Mouse (Mus musculus): Measurements from ENCODE around the gene Tenm4.

The Tenm4 gene

DNA sequence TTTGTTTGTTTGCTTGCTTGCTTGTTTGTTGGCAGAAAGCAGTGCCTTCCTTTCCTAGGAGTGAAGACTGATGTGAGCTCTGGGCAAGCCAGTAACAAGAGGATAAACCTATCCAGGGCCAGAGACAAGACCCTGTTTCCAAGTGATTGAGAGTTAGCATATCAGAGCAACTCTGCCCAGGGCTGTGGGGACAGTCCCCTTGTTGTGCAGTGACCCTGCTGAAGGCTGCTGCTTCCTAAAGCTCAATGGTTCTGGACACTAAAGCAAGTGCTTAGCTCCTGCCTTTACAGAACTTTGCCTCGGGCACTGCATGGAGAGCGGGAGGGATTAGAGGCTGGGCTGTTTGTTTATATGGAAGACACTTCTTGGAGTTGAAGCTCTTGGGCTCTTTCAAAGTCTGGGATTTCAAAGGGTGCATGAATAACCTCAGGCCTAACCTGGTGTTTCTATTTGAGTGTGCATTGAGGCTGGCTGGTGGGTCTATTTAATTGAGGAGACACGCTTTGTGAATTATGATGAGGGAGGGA is 185.3 kb downstream of the Tenm4 start:
- DNase-seq = no peak

DNA sequence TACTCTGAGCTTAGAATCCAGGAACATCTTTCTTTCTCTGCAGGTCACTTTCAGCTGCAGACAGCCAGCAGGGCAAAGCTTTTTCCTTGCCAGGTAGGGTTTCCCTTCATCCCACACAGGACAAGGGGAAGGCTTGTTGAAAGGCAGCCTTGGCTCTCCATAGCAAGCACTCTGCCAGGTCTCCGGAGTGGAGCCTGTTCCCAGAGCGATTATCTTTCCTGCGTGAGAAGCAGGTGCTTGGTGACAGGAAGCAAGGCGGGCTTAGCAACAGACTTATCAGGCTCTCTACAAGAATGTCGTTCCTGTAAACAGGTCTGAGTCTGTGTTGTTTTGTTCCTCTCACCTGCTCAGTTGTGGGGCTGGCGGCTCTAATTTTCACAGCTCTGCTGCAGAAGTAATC is 186.5 kb downstream of the Tenm4 start:
- DNase-seq = peak; percentile 18 to 23

DNA sequence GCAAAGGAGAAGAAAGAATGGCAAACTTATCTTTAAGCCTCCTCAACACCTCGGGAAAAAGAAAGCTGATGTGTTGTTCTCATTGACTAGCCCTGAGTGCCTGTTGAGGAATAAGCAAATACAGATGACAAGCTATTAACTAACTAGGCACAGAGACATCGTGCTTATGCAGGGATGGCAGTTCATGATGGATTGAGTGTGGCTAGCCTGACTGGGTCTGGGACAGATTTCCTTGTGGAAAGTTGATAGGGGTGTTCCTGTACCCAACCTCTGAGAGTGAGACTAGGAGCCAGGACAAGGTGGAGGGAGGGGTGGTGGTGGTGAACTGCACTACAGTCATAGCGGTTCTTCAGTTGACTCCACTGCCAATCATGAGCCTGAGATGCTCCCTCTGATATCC is 192.3 kb downstream of the Tenm4 start:
- no peak for DNase-seq

DNA sequence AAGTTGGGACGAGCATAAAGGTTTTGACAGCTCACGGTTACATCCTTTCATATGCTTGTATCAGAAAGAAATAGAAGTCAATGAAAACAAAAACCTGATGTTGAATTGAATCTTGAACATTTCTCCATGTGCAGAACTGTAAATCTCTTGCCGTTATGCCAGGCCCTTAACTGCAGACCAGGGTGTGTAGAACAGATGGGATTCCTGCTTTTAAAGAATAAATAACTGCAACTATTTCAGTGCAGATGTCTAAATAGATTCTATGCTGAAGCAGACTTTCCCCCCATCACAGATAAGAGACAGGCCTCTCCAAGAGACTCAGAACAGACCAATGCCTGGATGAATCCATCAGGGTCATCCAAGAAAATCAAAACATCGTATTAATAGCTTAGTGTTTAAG is 198.9 kb downstream of the Tenm4 start:
- DNase-seq = no peak

DNA sequence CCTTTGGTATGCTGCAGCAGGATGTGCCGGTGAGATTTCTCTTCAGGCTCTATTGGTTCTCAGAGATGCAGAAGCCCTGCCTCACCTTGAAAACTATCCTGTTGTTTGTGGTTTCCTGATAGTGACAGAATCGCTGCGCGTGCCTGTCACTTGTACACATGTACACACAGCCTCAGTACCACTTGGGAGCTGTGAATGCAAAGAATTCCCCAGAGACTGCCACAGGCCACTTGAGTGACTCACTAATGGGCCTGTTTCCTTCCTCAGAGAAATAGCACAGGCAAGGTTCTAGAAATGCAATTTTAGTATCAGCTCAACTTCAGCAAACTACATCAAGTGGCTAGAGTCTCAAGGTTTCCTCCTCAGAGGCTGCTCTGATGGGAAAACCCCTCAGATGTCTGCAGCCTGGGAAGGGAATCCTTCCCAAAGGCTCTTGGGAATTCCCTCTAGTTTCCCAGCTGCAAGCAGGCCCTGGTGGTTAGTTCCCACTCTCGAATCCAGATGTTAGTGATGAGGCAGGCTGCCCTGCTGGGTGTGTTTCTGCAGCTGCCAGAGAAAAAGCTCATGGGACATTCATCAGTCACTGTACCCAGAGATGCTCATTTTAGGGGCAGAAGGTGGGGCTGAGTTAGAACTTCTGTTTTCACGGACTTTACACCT is 203.1 kb downstream of the Tenm4 start:
- no peak for DNase-seq

DNA sequence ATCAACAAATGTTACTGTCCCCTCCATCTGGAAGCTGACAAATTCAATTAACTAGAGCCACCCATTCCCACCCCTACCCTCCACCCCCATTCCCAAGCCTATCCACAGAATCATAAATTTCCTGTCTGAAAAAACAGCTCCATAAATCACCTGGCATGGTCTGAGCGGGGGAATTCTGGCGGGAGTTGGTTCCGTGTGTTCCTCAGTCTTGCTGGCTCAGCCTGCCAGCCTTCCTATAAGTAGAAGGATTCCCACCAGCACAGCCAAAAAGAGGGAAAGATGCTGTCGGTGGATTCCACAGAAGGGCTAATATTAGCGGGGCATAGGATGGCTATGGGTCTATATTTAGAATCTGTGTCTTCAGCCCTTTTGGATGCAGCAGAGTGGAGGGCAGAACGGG is 204.5 kb downstream of the Tenm4 start:
- DNase-seq = no peak

DNA sequence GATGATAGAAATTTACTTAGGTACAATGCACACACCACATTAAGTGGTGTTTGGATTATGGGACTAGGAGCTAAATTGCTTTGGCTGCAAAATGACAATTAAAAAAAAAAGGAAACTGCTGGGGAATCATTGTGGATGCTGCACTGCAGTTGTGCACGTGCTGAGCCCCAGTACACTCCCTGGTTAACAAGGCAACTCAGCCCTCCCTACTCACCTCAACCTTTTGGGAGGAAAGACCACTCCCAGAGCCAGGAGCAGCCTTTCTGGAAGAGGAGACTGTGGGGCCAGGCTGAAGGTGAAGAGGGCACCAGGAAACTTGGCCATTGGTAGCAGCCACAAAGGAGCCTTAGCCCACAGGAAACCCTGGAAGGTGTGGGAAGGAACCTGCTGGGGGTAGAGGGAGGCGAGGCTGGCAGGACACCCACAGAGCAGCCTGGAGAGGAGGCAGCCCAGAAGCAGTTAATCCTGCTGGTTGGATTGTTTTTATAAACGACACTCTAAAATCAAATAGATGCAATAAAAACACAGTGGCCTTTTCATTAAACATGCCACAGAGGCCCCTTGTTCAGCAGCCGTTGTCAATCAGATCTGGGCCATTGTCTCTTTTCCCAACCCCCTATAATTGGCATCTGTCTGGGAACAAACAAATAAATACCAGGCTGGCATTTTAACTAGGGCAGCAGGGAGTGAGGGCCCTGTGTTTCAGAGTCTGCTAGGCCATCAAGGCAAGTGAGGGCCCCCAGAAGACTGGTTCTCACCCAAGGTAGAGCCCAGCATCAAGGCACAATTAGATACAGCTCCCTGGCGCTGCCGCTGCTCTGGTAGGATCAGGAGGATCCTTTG is 212.9 kb downstream of the Tenm4 start:
- DNase-seq = peak in 1 of 2 experiments; percentile 4

DNA sequence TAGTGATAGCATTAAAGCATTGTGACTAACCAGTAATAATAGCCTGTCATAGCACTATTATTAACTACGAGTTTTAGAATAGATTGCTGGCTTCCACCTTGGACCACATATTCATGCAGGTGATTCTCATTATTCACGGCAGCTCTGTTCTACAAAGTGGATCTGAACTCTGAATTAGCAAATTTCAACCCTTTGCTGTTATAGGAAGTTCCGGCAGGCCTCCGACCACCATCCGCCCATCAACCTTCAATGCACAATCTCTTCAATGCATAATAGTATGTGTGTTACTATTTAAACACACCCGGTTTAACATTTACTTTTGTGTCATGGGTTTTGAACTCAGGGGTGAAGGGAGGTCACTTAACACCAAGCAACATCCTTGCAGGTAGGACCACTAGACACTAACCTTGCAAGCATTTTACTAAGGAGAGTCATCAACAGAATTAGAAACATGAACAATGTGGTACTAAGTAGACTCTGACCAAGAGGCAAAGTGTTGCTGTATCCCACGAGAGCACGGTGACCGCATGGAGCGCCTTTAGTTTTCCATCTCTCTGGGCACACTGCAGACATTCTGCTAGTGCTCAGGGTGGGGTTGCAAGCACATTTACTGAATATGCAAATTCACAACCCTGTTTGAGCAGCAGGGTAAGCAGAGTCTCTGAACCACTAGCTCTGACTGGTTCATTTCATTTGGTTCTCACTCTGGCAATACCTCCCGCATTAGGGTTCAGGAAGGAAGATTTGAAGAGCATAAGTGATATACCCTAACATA is 213.9 kb downstream of the Tenm4 start:
- DNase-seq = no peak

DNA sequence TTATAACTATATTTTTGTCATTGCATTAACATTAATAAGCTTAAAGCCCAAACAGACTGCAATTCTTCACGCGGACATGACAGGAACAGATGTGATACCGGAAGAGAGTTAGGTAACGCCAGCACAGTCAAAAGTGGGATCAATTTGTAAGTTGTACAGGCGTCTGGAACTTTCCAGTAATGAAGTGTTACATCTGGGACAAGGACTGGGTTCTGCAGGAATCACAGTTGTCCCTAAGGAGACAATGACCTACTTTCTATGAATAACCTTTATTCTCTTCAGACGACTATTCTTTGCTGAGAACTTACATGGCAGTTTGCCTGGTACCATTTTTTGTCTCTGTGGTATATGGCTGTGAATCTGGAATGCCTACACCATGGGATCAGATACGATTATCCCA is 214.8 kb downstream of the Tenm4 start:
- no peak for DNase-seq

DNA sequence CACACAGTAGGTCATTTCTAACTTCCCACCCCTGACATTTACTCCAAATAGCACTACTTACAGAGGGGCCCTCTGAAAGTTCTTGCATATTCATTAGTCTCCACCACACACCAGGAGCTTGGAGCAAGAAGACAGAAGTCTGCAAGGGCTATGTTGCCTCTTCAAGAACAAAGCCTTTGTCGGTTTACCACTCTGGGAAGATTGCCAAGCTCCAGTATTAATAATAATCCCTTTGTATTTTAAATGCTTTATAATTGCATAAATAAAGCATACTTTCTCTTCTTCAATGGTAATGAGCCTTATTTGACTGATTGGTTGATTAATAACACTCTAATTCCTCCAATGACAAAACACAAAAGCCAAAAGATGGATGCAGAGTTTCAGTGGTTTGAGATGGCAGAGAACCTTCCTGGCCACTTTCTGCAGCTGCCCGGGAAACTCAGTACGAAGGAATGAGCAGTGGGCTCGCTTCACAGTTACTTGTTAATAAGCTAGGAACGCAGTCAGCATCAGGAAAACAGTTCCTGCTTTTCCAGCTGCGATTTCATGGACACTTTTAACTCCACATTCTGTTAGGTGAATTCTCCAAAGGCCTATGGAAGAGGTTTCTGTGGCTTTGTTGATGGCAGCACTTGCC is 219.1 kb downstream of the Tenm4 start:
- DNase-seq = no peak

DNA sequence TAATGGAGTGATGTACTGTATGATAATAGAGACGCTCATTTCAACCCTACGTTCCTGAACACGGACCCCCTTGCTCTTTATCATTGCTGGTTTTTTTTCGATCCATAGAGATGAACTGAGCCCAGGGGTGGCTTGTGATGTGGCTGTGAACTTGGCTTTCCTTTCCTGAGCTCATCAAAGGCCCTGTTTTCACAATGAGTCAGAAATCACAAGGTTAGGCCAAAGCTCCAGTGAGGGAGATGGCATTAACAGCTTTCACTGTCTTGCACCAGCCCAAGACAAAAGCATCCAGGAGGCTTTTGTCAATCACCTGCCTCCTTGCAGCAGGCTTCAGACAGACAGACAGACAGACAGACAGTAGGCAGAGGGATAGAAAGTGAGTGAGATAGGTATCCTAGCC is 219.8 kb downstream of the Tenm4 start:
- no peak for DNase-seq

DNA sequence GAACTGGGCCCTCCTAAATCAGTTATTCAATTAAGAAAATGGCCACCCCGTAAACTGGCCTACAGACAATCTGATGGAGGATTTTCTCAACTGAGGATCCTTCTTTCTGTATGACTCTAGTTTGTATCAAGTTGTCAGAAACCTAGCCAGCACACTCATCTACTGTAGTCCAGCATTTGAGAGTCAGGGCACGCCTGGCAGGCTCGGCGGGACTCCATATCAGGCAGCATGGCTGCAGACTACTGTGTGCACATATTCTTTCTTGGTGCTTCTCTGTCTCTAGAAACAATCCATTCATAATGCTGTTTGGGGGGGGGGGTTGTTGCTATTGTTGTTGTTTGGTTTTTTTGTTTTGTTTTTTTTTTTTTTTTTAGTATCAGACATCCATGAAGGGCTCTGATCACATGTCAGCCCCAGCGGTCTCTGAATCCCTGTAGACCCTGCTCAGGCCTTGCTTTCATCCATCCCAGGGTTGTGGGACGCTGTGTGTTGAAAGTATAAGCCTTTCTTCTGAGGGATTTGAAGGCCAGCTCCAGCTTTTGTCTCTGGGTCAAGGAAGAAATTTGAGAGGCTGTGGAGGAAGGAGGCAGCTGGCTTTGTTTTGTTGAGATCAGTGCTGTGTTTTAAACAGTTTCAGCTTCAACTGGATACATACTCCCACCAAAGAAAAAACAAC is 220.9 kb downstream of the Tenm4 start:
- no peak for DNase-seq

DNA sequence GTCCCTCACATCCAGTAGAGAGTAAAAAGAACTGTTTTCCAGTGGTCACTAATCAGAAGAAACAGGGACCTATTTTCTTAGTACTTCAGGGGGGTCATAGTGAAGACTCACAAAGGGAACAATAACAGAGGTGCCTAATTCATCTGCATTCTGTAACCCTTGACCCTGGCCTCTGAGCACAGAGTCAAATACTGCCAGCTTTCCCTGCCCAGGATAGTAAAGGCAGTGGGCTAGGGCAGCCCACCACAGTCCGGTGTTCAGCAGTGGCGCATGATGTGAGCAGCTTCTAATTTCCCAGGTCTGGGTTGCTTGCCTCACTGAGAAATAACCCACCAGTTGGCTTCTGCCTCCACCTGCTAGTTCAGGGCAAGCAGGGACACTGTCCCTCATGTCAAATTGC is 221.6 kb downstream of the Tenm4 start:
- DNase-seq = no peak

DNA sequence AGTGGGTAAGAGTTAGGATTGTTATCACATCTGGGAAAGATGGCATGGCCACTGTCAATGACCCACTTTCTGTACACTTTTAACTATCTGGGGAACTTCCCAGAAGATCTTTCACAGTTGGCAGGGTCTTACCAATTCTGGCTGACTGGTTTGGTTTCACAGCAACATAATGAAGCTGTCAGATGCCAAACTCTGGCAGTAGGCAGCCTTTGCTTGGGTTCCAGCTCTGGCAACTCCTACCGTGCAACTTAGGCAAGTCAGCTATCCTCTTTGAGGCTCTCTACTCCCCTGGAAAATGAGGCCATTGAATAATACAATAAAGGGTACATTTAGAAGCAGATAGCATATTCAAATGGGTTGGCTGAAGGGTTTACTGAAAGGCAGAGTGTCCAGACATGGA is 226.9 kb downstream of the Tenm4 start:
- no peak for DNase-seq

DNA sequence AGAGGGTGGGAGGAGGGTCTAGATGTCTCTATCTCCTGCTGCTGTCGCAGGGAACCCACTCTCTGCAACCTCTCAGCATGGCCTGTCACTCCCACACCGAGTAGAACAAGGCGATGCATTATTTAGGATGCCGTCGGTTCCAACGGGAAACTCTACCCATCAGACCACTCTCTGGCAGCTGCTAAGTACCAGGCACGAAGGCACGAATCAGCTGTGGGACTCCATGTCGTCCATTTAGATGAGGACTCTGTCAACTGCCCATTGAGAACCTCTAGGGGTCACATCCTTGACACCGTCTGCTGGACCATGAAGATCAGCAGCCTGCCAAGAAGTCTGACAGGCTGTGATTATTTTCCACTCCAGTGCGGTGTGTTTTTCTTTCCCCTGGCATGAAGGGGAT is 229.4 kb downstream of the Tenm4 start:
- DNase-seq = peak in 1 of 2 experiments; percentile 10

DNA sequence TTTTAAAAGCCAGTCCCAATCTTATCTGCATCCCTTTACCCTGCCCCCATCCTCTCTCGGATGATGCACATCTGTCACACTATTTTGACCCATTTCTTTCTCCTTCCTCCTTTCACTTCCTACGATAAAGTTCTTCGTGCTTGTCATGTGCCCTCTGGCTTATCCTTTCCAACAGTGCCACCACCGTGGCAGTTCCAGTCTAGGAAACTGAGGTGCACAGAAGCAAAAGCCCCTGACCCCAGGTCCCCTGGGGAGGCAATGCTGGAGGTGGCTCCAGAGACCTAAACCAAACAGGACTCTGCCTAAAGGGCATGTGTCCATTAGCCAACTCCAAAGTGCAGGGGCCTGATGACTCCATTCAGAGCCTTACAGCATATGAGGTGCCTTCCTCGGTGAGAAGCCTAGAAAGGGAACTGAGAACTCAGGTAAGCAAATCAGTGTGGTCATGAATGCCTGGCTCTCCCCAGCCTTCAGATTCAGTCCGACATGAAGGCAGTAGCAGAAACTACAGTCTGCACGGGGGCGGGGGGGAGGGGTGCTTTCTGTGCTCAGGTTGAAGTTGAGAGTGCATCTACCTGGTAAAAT is 235.7 kb downstream of the Tenm4 start:
- DNase-seq = no peak

DNA sequence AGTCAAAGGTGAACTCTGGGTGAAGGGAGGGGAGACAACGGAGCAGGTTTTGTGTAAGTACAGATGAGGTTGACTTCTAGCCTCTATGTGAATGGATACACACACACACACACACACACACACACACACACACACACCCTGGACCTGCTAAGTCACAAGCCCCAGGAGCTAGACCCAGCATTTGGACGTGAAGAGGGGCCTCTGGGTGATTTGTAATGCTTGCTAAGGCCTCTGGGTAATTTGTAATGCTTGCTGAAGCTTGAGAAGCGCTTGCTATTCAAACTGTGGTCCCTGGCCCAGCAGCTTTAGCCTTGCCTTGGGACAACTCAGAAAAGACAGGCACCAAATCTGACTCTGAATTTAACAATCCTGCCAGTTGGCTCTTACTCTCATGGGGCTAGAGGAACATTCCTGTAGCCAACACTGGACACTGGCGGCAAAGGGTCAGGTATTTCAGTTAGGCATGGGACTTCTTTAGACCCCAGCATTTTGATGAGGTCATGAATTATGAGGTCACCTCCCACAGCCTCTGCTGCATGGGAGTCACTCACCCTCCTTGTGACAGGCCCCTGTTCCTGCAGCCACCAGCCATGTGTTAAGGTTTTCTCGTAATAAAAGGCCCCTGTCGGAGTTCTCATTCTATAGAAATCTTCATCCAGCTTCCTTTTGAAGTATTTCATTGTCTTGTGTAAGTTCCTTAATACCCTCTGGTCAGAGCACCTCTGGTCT is 237.3 kb downstream of the Tenm4 start:
- no peak for DNase-seq

DNA sequence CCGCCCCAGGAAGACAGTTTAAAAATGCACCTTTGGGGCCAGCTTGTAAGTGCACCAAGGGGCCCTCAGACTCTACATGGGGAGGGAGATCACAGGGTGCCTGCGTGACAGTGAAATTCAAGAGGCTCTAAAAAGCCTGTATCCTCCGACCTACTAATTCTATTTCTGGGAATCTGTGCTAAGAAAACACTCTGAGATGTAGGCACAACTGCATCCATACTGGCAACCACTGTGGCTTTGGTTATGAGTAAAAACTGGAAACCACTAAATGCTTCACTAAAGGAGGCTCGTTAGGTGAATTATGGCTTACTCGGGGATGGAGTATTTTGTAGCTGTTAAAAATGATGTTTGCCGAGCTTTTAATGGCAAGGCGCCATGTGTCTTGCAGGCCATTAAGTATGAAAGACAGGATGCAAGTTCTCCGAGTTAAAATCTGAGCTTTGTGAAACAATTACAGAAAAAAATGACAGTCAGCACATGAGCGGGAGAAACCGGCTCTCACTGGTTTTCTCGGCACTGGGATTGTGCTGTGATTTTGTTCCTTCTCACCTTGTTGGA is 238.4 kb downstream of the Tenm4 start:
- no peak for DNase-seq

DNA sequence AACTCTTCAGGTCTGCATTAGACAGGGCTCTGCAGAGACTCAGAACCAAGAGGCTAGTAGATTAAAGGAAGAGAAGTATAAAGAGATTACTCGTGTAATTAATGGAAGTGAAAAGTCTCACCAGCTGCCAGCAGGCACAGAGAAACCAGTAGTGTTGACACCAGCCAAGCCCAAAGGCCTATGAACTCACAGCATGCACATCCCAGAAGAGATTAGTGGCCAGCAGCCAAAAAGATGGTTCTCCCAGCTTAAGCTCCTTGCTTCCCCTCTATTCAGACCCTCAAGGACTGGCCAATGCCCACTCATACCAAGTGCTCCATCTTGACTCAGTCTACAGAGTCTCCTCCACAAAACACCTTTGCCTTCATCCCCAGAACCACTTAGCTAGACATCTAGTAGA is 242.8 kb downstream of the Tenm4 start:
- DNase-seq = no peak

DNA sequence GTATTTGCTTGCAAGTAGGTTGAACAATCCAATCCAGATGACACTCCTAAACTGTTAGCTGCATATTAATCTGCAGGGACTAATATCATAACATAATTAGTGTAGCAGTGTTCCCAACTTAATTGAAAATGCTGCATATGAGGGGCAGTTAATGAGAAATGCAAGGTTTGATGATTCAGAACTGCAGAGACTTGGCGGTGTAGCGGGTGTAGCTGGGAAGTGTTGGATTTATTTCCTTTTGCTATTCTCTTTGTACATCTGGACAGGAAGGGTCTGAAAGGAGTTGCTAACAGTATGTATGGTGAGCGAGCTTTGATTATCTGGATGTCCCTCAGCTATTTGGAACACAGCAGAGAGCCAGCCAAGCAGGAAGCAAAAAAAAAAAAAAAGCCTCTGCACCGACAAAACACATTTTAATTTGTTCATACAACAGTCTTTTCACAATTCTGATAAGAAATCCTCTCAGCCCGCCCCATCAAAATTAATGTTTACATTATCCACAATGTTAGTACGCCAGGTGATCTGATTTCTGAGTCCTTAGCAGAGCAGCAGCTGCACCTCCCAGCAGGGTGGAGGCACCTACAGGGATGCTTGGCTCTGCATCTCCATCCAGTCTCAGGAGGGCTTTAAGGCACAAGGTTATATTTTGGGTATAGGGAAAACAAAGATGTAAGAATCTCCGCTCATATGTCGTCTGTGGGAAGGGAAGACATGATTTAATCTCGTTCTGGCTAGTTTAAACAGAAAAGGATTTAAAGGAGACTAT is 243.4 kb downstream of the Tenm4 start:
- DNase-seq = peak; percentile 50 to 52
